Mouse (Mus musculus): ENCODE data around the gene Icmt.

Icmt gene

GRCm38 (mm10) chr4:152296874-152297861 lies at the start of gene Icmt:
Gene Icmt (plus strand): TSS chr4:152297227.
- DNase-seq, result peak; percentile 100

GRCm38 (mm10) chr4:152250615-152251014 lies 46.4 kb upstream of the Icmt start:
- DNase-seq, result no peak

DNA sequence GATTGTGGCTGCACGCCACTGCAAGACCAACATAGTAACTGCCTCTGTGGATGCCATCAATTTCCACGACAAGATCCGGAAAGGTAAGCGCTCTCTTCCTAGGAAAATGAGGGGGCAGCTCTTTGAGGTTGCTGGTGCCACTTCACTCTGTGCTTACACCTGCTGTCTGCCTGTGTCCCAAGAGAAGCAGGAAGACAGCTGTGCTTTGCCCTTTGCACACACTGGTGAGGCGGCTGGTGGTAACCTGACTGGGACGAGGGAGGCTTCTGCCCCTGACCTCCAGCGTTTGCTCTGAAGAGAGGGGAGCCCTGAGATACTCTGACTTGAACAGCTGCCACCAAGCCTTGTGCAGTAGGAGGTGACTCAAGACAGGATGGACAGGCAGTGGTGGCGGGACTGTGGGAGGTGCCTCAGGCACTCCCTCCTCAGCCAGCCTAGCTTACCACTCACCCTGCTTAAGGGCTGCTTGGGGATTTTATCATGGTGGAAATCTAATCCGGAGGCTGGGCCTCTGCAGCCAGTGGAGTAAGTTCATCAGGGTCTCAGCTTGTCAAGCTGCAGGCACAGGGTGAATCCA lies 43.8 kb upstream of the Icmt start:
- no peak for DNase-seq

- DNase-seq, result peak; percentile 82 to 88
These were observed 40.0 kb upstream of the Icmt start for GRCm38 (mm10) chr4:152257070-152257469.

- DNase-seq, result no peak
These were observed 36.6 kb upstream of the Icmt start for GRCm38 (mm10) chr4:152260451-152260850.

- DNase-seq, result no peak
These were observed 34.8 kb upstream of the Icmt start for GRCm38 (mm10) chr4:152262187-152262586.

GRCm38 (mm10) chr4:152263089-152263488 lies 33.9 kb upstream of the Icmt start:
- DNase-seq, result no peak

DNA sequence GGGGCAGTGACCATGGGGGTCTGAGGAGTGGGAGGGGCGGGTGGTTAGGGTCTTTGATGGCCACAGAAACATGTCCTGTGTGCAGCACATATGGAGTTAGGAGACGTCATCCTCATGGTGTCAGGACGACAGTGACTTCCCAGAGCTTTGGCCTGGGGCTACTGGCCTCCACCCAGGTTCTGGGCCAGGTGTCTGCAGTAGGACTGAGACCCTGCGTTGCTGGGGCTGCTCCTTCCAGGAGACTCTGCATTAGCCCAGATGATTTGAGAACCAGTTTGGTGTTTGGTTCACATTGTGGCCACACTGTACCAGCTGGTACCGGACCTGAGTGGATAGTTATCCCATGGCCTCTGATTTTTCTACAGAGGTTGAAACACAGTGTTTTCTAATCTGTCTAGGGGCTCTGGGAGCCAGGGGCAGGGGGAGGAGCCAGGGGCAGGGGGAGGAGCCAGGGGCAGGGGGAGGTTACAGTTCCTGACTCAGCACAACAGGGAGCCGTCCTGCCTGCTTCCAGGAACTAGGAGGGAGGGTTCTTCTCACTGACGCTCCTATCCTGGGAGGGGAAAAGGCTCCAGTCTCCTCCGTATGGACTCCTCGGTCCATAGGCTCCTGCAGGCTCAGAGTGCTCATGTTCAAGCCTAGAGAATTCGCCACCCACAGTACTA lies 33.4 kb upstream of the Icmt start:
- no peak for DNase-seq

GRCm38 (mm10) chr4:152264177-152264530 lies 32.9 kb upstream of the Icmt start:
- DNase-seq, result peak in 1 of 2 experiments; percentile 53

DNA sequence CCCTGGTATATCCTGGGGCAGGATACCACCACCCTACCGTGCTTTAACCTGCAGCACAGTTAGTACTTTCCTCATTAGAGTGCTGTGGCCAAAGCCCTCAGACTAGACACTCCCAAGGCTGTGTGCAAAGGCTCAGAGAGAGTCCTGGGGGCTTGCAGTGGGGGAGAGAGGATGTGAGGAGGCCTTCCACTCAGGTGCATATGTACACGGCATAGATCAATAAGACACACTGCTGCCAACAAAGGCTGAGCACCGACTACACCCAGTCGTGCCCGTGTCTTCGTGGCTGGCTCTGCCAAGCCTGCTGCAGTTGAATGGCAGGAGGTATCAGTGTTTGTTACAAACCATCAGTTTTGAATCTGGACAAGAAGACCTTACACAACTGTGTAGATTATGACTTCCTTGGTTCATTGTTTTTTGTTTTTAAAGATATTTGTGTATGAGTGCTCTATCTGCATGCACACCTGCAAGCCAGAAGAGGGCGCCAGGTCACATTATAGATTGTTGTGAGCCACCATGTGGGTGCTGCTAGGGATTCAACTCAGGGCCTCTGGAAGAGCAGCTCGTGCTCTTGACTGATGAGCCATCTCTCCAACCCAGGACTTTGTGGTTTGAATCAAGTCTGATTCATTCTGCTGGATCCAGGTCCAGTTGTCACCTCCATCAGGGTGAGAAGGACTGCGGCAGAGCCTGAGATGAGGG lies 32.0 kb upstream of the Icmt start:
- DNase-seq, result no peak

GRCm38 (mm10) chr4:152265791-152266190 lies 31.2 kb upstream of the Icmt start:
- DNase-seq, result no peak

DNA sequence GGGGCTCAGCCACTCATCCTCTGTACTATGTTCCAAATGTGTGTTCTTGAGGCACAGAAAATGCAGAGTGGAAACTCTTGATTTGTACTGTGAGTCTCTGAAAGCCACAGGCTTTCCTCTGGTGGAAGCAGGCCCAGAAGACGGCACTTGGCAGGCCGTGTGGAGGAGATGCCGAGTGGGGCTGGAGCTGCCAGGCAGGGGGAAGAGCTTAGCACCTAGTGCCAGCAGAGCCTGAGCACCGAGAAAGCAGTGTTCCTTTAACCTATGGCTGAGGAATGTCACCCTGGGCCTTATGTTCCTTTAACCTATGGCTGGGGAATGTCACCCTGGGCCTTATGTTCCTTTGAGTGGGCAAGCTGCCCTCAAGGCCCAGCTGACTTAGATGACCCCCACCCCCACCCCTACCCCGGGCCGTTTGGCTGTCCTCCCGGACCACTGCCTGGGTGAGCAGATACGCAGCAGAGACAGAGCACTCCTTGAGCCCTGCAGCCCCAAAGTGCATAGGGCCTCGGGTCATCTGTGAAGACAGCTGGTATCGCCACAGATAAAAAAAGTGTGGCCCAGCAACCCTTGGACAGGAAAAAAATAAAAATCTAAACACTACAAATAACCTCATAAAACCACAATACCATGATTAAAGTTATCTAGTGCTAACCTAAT lies 30.7 kb upstream of the Icmt start:
- peak; percentile 79 to 86 for DNase-seq

DNA sequence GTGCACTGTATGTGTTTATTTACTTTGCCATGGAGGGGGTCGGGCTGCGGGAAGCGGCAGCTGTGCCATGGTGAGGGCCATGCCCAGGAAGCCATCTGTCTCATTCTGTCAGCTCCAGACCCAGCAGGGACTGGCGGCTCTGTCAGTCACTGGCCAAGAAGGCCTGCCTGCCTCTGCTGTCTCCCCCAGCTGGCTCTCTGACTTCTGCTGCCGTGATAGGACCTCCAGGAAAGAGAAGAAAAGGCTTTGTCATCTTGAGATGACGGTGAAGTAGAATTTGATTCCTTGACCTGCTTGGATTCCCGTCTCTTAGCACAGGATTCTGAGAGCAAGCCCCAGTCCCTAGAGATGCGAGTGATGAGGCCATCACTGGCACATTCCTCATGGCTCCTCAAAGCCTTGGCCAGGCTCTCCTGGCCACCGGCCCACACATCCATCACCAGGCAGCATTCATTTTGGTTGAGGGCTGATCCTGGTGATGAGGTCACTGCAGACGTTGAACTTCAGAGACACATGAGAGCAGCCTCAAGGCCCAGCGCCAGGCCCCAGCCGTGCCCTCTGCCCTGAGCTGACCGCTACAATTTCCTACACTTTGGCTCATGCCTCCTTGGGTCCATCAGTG lies 29.2 kb upstream of the Icmt start:
- DNase-seq, result peak; percentile 83 to 85

GRCm38 (mm10) chr4:152269967-152270366 lies 27.1 kb upstream of the Icmt start:
- no peak for DNase-seq

DNA sequence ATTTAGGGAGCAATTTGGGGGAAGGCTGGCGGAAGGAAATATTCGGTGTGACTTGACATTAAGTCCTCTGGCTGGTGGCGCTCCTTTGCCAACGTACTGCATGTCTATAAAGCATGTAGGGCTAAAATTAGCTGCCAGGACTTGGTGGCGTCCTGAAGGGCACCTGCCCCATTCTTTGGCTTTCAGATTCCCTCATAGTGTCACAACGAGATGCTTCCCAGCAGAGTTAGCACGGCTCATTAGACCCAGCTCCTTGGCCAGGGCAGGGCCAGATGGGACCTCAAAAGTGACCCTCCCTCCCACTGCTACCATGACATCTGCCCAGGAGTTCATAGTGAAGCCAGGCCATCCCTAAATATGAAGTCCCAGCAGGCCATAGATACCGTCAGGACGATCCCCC lies 26.4 kb upstream of the Icmt start:
- peak in 1 of 2 experiments; percentile 43 for DNase-seq

GRCm38 (mm10) chr4:152271334-152271733 lies 25.7 kb upstream of the Icmt start:
- no peak for DNase-seq

DNA sequence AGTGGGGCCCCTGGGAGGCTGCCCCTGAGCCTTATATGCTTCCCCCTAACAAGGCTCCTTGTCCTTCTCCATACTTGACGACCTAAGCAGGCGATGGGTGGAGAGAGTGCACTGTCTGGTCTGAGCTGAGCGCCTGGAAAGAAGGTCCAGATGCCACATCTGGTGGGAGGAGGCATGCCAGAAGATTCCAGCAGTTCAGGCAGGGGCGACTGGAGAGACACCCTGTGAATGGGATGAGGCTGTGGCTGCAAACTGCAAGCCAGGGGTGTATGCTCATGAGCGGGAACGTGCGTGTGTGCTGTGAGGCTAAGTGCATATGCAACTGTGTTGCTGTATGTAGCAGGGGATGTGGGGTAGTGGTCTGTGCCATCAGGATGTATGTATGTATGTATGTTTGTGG lies 25.0 kb upstream of the Icmt start:
- DNase-seq, result no peak

DNA sequence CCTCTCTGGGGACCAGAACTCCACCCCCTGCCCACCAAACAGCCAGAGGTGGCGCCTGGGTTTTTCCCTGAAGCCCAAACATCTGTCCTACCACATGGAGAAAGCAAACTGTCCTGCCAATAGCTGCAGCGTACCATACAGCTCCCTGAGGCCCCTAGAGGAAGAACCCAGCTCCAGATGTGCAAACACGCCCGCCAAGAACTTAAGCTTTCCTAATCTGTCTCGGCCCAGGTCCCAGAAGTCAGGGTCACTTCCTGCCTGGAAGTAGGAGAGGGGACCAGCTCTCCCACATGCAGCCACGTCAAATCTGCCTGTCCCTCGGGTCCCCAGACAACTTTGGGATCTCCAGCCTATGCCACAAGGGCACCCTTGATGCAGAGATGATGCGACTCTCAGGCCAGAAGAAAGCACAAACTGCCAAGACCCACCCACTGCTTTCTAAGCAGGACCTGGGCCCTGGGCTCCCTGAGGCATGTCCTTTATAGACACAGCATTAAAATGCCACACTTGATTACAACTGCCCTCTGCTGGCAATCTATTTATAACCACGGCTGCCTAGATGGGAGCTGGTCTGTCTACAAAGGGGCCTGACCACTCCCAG lies 24.5 kb upstream of the Icmt start:
- DNase-seq, result no peak

GRCm38 (mm10) chr4:152273191-152273590 lies 23.8 kb upstream of the Icmt start:
- no peak for DNase-seq

DNA sequence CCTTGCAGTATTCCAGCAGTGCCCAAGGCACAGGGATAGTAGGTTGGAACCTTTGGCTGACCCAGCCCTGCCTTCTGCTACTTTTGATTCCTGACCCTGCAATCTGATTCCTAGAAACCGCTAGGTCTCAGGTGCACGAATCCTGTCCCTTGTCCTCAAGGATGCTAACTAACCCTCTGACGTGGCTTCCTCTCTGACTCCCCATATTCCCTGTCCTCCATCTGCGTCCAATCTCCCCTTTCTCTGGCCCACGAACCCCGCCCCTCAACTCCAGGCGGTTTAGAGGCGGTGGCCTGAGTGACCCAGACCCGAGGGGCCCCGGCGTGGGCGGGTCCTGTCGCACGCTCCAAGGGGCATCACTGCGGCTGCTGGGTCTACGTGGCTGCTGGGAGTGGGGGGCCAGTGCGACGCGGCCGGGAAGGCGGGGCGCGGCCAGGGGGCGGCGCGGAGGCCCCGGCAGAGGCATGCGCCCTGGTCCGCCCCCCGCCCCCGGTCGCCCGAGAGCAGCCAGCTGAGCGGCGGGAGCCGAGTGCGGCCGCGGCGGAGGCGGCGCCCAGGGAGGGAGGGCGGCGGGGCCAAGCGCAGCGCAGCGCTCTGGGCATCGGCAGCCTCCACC lies 23.3 kb upstream of the Icmt start, which contains the start of gene Gpr153:
Gpr153 (plus strand) TSS at position 612 of the 616 bp plus-strand sequence.
- peak; percentile 47 to 70 for DNase-seq

- DNase-seq, result no peak
These were observed 22.3 kb upstream of the Icmt start for GRCm38 (mm10) chr4:152274681-152275131.
